Comparison of ENCODE assay signal across 10 mouse cellular contexts in genomic region chr3:81924931-81925330, GRCm38 (mm10). TPM values are rescaled to one million over a fixed set of nuclear protein-coding genes. Genes with fewer than 3 reads are reported as not detected.
A peak's percentile ranks its signal among the peaks of the same experiment; 100 is the strongest.
DNase-seq lines count a peak whose midpoint lies in the region; ATAC-seq and TF ChIP-seq lines count a peak whose summit lies in the region.
"Had no signal": no experiment of that assay in that cellular context is flagged by ENCODE, and none has a peak within 500 bp of the region (broad histone marks: within the 10 kb centered on the region; RNA-seq: fewer than 3 reads in every experiment).

No protein-coding gene starts in this region.

- TF ChIP-seq CTCF in intestine, postnatal 0 days (IDR thresholded peaks at IDR 0.05; ENCODE audit: low read depth) = peak; percentile 80
- peak in 1 of 2 experiments; percentile 86; a peak in 3 of 4 replicates for TF ChIP-seq CTCF in CH12.LX (conservative IDR thresholded peaks at IDR 0.05 in 1 of 2, IDR thresholded peaks at IDR 0.05 in 1 of 2; ENCODE audit: low read depth in 2 of 2, low read length in 2 of 2)
- peak; percentile 44; the same call in 1 of the 2 replicates for TF ChIP-seq CTCF in brain, embryonic 14.5 days (IDR thresholded peaks at IDR 0.05; ENCODE audit: borderline replicate concordance, extremely low read depth, insufficient read depth, insufficient read length)

- TF ChIP-seq POLR2A in CH12.LX (IDR thresholded peaks at IDR 0.05; ENCODE audit: low read depth, low read length) = no peak
- TF ChIP-seq POLR2A in brain, embryonic 14.5 days (IDR thresholded peaks at IDR 0.05; ENCODE audit: borderline replicate concordance, extremely low read depth, insufficient read depth, insufficient read length, poor library complexity, severe bottlenecking) = no peak

- intact Hi-C loops in gastrocnemius, postnatal 36 days (cut with DNase I) = loop anchor here (5.0 to 10.0 kb wide), 2 partner anchors 140 to 968 kb away; no protein-coding TSS in a partner anchor

- dilution Hi-C loops in CH12.LX (cut with MboI; ENCODE audit: extremely low pct_ligation_motif_present, extremely low pct_unique_long_range_greater_than_20kb, low sequenced_read_pairs) = no loop called here

- H3K27ac ChIP-seq in intestine, postnatal 0 days (ENCODE audit: low read depth, low read length) = no peak overlapping the region
- H3K27ac ChIP-seq in intestine, embryonic 16.5 days (ENCODE audit: low read length) = no peak overlapping the region
- H3K27ac ChIP-seq in CH12.LX (ENCODE audit: insufficient read depth, low read depth) = no peak overlapping the region
- no peak overlapping the region for H3K27ac ChIP-seq in forebrain, embryonic 14.5 days (ENCODE audit: low read depth, low read length)
- H3K27ac ChIP-seq: embryonic facial prominence, embryonic 15.5 days had no signal

- no peaks in the 10 kb centered on the region for H3K9me3 ChIP-seq in intestine, postnatal 0 days (ENCODE audit: control insufficient read depth)
- no peaks in the 10 kb centered on the region for H3K9me3 ChIP-seq in intestine, embryonic 16.5 days (ENCODE audit: control insufficient read depth, low read length)
- H3K9me3 ChIP-seq in CH12.LX (replicated peaks; ENCODE audit: low read length) = no peaks in the 10 kb centered on the region
- H3K9me3 ChIP-seq in forebrain, embryonic 14.5 days (replicated peaks; ENCODE audit: control insufficient read depth, low read length) = no peaks in the 10 kb centered on the region
- H3K9me3 ChIP-seq: embryonic facial prominence, embryonic 15.5 days had no signal

- H3K4me3 ChIP-seq in intestine, postnatal 0 days (ENCODE audit: low read depth, low read length) = no peak overlapping the region
- no peak overlapping the region for H3K4me3 ChIP-seq in intestine, embryonic 16.5 days (ENCODE audit: low read length)
- H3K4me3 ChIP-seq in CH12.LX (replicated peaks in 1 of 3; ENCODE audit: low read depth in 2 of 3, low read length in 2 of 3, poor library complexity in 1 of 3) = no peak overlapping the region
- H3K4me3 ChIP-seq in forebrain, embryonic 14.5 days (ENCODE audit: low read depth, low read length) = no peak overlapping the region
- H3K4me3 ChIP-seq: embryonic facial prominence, embryonic 15.5 days had no signal

- H3K9ac ChIP-seq in intestine, postnatal 0 days (ENCODE audit: low read depth, low read length) = no peak overlapping the region
- no peak overlapping the region for H3K9ac ChIP-seq in intestine, embryonic 16.5 days (ENCODE audit: low read depth, low read length)
- no peak overlapping the region for H3K9ac ChIP-seq in CH12.LX (ENCODE audit: insufficient read depth, low read depth)
- no peak overlapping the region for H3K9ac ChIP-seq in forebrain, embryonic 14.5 days (ENCODE audit: low read length)
- H3K9ac ChIP-seq: embryonic facial prominence, embryonic 15.5 days had no signal

- H3K27me3 ChIP-seq in intestine, postnatal 0 days (replicated peaks; ENCODE audit: control insufficient read depth, insufficient read depth, low read length) = no peaks in the 10 kb centered on the region
- no peaks in the 10 kb centered on the region for H3K27me3 ChIP-seq in intestine, embryonic 16.5 days (replicated peaks; ENCODE audit: control insufficient read depth, insufficient read depth, low read length)
- no peaks in the 10 kb centered on the region for H3K27me3 ChIP-seq in CH12.LX (replicated peaks)
- H3K27me3 ChIP-seq in forebrain, embryonic 14.5 days (replicated peaks; ENCODE audit: control insufficient read depth, insufficient read depth, low read length) = no peaks in the 10 kb centered on the region
- H3K27me3 ChIP-seq: embryonic facial prominence, embryonic 15.5 days had no signal

- no peak for ATAC-seq in intestine, postnatal 0 days
- ATAC-seq in intestine, embryonic 16.5 days = no peak
- peak; percentile 65 for ATAC-seq in forebrain, embryonic 14.5 days

- peak; percentile 98 for TF ChIP-seq RAD21 in CH12.LX (IDR thresholded peaks at IDR 0.05; ENCODE audit: low read depth, low read length)

- in situ Hi-C loops in CH12.LX (cut with MboI; ENCODE audit: low pct_ligation_motif_present, low pct_unique_long_range_greater_than_20kb, low sequenced_read_pairs) = loop anchor here (5.0 to 10.0 kb wide), 2 partner anchors 158 to 890 kb away; partner anchors contain the start of gene Pdgfc

- DNase-seq in CH12.LX (ENCODE audit: extremely low read depth) = peak; percentile 83
- DNase-seq in brain, embryonic 14.5 days (ENCODE audit: low read depth) = peak; percentile 89
- DNase-seq in forebrain, embryonic 14.5 days (ENCODE audit: low spot score) = peak; percentile 91
- peak; percentile 72 for DNase-seq in left cerebral cortex, adult 11 months (ENCODE audit: low spot score)
- peak; percentile 87 for DNase-seq in retina, embryonic 14.5 days (ENCODE audit: low spot score)
- DNase-seq in gastrocnemius, postnatal 36 days = no peak

- no peaks in the 10 kb centered on the region for H3K4me1 ChIP-seq in intestine, postnatal 0 days (replicated peaks; ENCODE audit: control insufficient read depth, insufficient read depth, low read length)
- 0 out of 2 replicates have a peak, but pooled peaks cover 3% of the 10 kb centered on the region for H3K4me1 ChIP-seq in intestine, embryonic 16.5 days (ENCODE audit: control insufficient read depth, insufficient read depth, low read length)
- H3K4me1 ChIP-seq in CH12.LX (ENCODE audit: control insufficient read depth in 1 of 2, insufficient read depth in 2 of 2) = peaks cover 17 to 59% of the 10 kb centered on the region in 2 experiments
- peaks cover 11% of the 10 kb centered on the region for H3K4me1 ChIP-seq in forebrain, embryonic 14.5 days (ENCODE audit: control insufficient read depth, insufficient read depth, low read length)
- H3K4me1 ChIP-seq: embryonic facial prominence, embryonic 15.5 days had no signal

- 0% methylated on average over 1 of the region's 1 CpGs for WGBS in intestine, postnatal 0 days
- WGBS in intestine, embryonic 16.5 days = 4% methylated on average over 1 of the region's 1 CpGs
- 0% methylated on average over 1 of the region's 1 CpGs for WGBS in forebrain, embryonic 14.5 days

- TF ChIP-seq EP300 in CH12.LX (IDR thresholded peaks at IDR 0.05; ENCODE audit: low read length) = no peak

- no peak overlapping the region for H3K4me2 ChIP-seq in intestine, postnatal 0 days (replicated peaks; ENCODE audit: low read depth)
- no peak overlapping the region for H3K4me2 ChIP-seq in intestine, embryonic 16.5 days (ENCODE audit: low read depth, low read length)
- no peak overlapping the region for H3K4me2 ChIP-seq in CH12.LX (ENCODE audit: insufficient read depth, low read depth, poor library complexity, severe bottlenecking)
- no peak overlapping the region for H3K4me2 ChIP-seq in forebrain, embryonic 14.5 days (ENCODE audit: low read length)
- H3K4me2 ChIP-seq: embryonic facial prominence, embryonic 15.5 days had no signal

- no peaks in the 10 kb centered on the region for H3K79me2 ChIP-seq in CH12.LX (replicated peaks; ENCODE audit: control insufficient read depth, extremely low read depth, insufficient read depth, poor library complexity, severe bottlenecking)

- H3K36me3 ChIP-seq in intestine, postnatal 0 days (ENCODE audit: control insufficient read depth, insufficient read depth) = no peaks in the 10 kb centered on the region
- no peaks in the 10 kb centered on the region for H3K36me3 ChIP-seq in intestine, embryonic 16.5 days (ENCODE audit: control insufficient read depth, insufficient read depth, low read length)
- no peaks in the 10 kb centered on the region for H3K36me3 ChIP-seq in CH12.LX (replicated peaks in 1 of 2; ENCODE audit: control insufficient read depth in 1 of 2, insufficient read depth in 1 of 2, low read length in 1 of 2)
- H3K36me3 ChIP-seq in forebrain, embryonic 14.5 days (ENCODE audit: control insufficient read depth, insufficient read depth, low read length) = no peaks in the 10 kb centered on the region
- H3K36me3 ChIP-seq: embryonic facial prominence, embryonic 15.5 days had no signal

TF ChIP-seq in CH12.LX, 34 proteins besides CTCF, POLR2A, EP300 and RAD21 (continues in another document):
- TF ChIP-seq SIN3A (IDR thresholded peaks at IDR 0.05; ENCODE audit: low read length) (0 out of 2 replicates have a peak, but pooled peaks have one; percentile 54), JUN (IDR thresholded peaks at IDR 0.05; ENCODE audit: insufficient read depth, low read depth, low read length) (no peak), TCF12 (IDR thresholded peaks at IDR 0.05; ENCODE audit: low read depth, low read length) (0 out of 2 replicates have a peak, but pooled peaks have one; percentile 22), ZC3H11A (IDR thresholded peaks at IDR 0.05; ENCODE audit: low read depth, low read length) (peak; percentile 38), E2F4 (IDR thresholded peaks at IDR 0.05; ENCODE audit: insufficient replicate concordance, low read depth, low read length) (peak; percentile 98)

RNA-seq across cellular contexts. Expression of gene Ctso, which starts 7.5 kb away (rescaled TPM):
- polyA plus RNA-seq in intestine, postnatal 0 days (2015; fragmentation: Nextera tagmentation; extraction: Ambion mirVana) = 51.9 and 60.9 TPM in 2 replicates
- polyA plus RNA-seq in intestine, embryonic 16.5 days (2015; fragmentation: Nextera tagmentation; extraction: Ambion mirVana) = 19.6 and 23.8 TPM in 2 replicates
- total RNA-seq in CH12.LX (2012; rRNA removed) (20.2 and 21.1 TPM in 2 replicates), CH12.LX (2014; rRNA removed) (41.7 and 42.9 TPM in 2 replicates)
- polyA plus RNA-seq in CH12.LX (2012; ENCODE audit: insufficient read length, low read depth) = 37.4 and 39.2 TPM in 2 replicates
- polyA plus RNA-seq in brain, embryonic 14.5 days (2012; rRNA removed) = 4.1 and 4.4 TPM in 2 replicates
- 8.9 and 9.0 TPM in 2 replicates for polyA plus RNA-seq in forebrain, embryonic 14.5 days (2014; fragmentation: Nextera tagmentation; extraction: Ambion mirVana)
- 1 to 10 TPM; 3.7 to 3.9 TPM for total RNA-seq in gastrocnemius, postnatal 36 days (2021)

RNA-seq across cellular contexts. Expression of gene Tdo2, which starts 51.1 kb away (rescaled TPM):
- polyA plus RNA-seq in intestine, postnatal 0 days (2015; fragmentation: Nextera tagmentation; extraction: Ambion mirVana) = 0.68 and 1.0 TPM in 2 replicates
- 1.1 and 1.4 TPM in 2 replicates for polyA plus RNA-seq in intestine, embryonic 16.5 days (2015; fragmentation: Nextera tagmentation; extraction: Ambion mirVana)
- total RNA-seq in CH12.LX (2012; rRNA removed) (not detected in 2 replicates), CH12.LX (2014; rRNA removed) (not detected in 2 replicates)
- 0.41 and 0.86 TPM in 2 replicates for polyA plus RNA-seq in CH12.LX (2012; ENCODE audit: insufficient read length, low read depth)
- 0.04 and 0.18 TPM in 2 replicates for polyA plus RNA-seq in brain, embryonic 14.5 days (2012; rRNA removed)
- polyA plus RNA-seq in forebrain, embryonic 14.5 days (2014; fragmentation: Nextera tagmentation; extraction: Ambion mirVana) = 0.71 and 1.5 TPM in 2 replicates
- total RNA-seq in gastrocnemius, postnatal 36 days (2021) = not detected

RNA-seq across cellular contexts. Expression of gene Asic5, which starts 57.2 kb away (rescaled TPM):
- 1.3 and 1.6 TPM in 2 replicates for polyA plus RNA-seq in intestine, postnatal 0 days (2015; fragmentation: Nextera tagmentation; extraction: Ambion mirVana)
- 0.34 and 0.50 TPM in 2 replicates for polyA plus RNA-seq in intestine, embryonic 16.5 days (2015; fragmentation: Nextera tagmentation; extraction: Ambion mirVana)
- total RNA-seq in CH12.LX (2012; rRNA removed) = not detected in 2 replicates
- not detected in 2 replicates for total RNA-seq in CH12.LX (2014; rRNA removed)
- not detected in 2 replicates for polyA plus RNA-seq in CH12.LX (2012; ENCODE audit: insufficient read length, low read depth)
- polyA plus RNA-seq in brain, embryonic 14.5 days (2012; rRNA removed) = 0.07 TPM in 1 of 2 replicates, not detected in the other
- not detected in 2 replicates for polyA plus RNA-seq in forebrain, embryonic 14.5 days (2014; fragmentation: Nextera tagmentation; extraction: Ambion mirVana)
- total RNA-seq in gastrocnemius, postnatal 36 days (2021) = not detected
- total RNA-seq: left cerebral cortex, postnatal 36 days had no signal
- polyA plus RNA-seq: embryonic facial prominence, embryonic 15.5 days had no signal

Comparison
In these comparisons a context has a peak if more than half of its experiments do, and no peak if none do; other contexts are left out.
1. DNase-seq: peak in CH12.LX (single experiment), brain, embryonic 14.5 days (single experiment), forebrain, embryonic 14.5 days (single experiment), left cerebral cortex, adult 11 months (single experiment) and retina, embryonic 14.5 days (single experiment); none in gastrocnemius, postnatal 36 days (0 of 2).